ENCODE assay signal across 28 mouse cellular contexts in the genomic region with DNA sequence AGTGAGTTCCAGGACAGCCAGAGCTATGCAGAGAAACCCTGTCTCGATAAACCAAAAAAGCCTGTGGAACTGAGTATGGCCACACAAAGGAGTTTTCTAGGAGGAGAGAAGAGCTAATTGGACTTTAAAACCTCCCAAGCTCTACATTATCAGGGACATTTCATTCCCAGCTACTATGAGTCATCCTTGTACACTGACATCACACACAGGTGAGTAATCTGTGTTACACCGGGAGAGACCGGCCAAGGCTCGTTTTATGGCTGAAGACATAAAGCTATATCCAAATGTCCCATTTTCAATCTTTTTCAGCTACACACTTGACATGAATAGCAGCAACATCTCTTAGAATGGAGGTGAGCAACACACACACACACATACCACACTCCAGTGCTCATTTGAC.
"Had no signal": no experiment of that assay in that cellular context is flagged by ENCODE, and none has a peak within 500 bp of the region (broad histone marks: within the 10 kb centered on the region; RNA-seq: fewer than 3 reads in every experiment).

No protein-coding gene starts in this region.

- H3K4me2 ChIP-seq: heart, embryonic 11.5 days; heart, embryonic 13.5 days; heart, embryonic 15.5 days; hindbrain, embryonic 12.5 days; hindbrain, embryonic 14.5 days; kidney, embryonic 15.5 days; limb, embryonic 13.5 days; limb, embryonic 15.5 days; liver, embryonic 12.5 days had no signal

- H3K4me3 ChIP-seq: heart, adult 2 months; heart, embryonic 13.5 days; heart, embryonic 15.5 days; hindbrain, embryonic 10.5 days; hindbrain, embryonic 12.5 days; kidney, embryonic 15.5 days; limb, embryonic 13.5 days; limb, embryonic 15.5 days; liver, embryonic 12.5 days had no signal

- H3K27me3 ChIP-seq: heart, embryonic 13.5 days; heart, embryonic 15.5 days; hindbrain, embryonic 12.5 days; kidney, embryonic 15.5 days; limb, embryonic 13.5 days; limb, embryonic 15.5 days; liver, embryonic 12.5 days had no signal

- H3K36me3 ChIP-seq: heart, embryonic 13.5 days; heart, embryonic 15.5 days; hindbrain, embryonic 10.5 days; hindbrain, embryonic 12.5 days; kidney, embryonic 15.5 days; limb, embryonic 13.5 days; limb, embryonic 15.5 days; liver, embryonic 12.5 days had no signal

- H3K4me1 ChIP-seq: hindbrain, embryonic 10.5 days; hindbrain, embryonic 12.5 days; limb, embryonic 13.5 days; limb, embryonic 15.5 days; liver, embryonic 12.5 days had no signal

- H3K9me3 ChIP-seq: heart, embryonic 13.5 days; heart, embryonic 15.5 days; hindbrain, embryonic 10.5 days; hindbrain, embryonic 12.5 days; kidney, embryonic 15.5 days; limb, embryonic 13.5 days; limb, embryonic 15.5 days; liver, embryonic 12.5 days had no signal

- ATAC-seq: hindbrain, embryonic 16.5 days; inflammation-experienced regulatory T-cells, adult 6 months; liver, embryonic 12.5 days had no signal

- H3K9ac ChIP-seq: heart, embryonic 13.5 days; heart, embryonic 15.5 days; hindbrain, embryonic 12.5 days; hindbrain, embryonic 14.5 days; kidney, embryonic 15.5 days; limb, embryonic 13.5 days; limb, embryonic 15.5 days; liver, embryonic 12.5 days; liver, embryonic 14.5 days had no signal

- DNase-seq: gastrocnemius, postnatal 14 days; gastrocnemius, postnatal 36 days; heart, adult 11 months; heart, adult 2 months; heart, postnatal 14 days; heart, postnatal 4 days; kidney, adult 11 months; kidney, adult 2 months; kidney, adult 9 months; kidney, postnatal 14 days; kidney, postnatal 36 days; layer of hippocampus, adult 9-11 months; layer of hippocampus, postnatal 36 days; left cerebral cortex, postnatal 4 days had no signal

- H3K27ac ChIP-seq: heart, adult 2 months; heart, embryonic 13.5 days; heart, embryonic 15.5 days; hindbrain, embryonic 10.5 days; hindbrain, embryonic 12.5 days; hindbrain, embryonic 14.5 days; kidney, embryonic 15.5 days; kidney, postnatal 0 days; limb, embryonic 13.5 days; limb, embryonic 15.5 days; liver, embryonic 12.5 days; liver, embryonic 14.5 days had no signal
